Mouse (Mus musculus) liver, embryonic 15.5 days (tissue): ENCODE results near the gene Pcolce. TPM values are rescaled to one million over a fixed set of nuclear protein-coding genes. Genes with fewer than 3 reads are reported as not detected.
"Not testable (repeated sequence)": the region's sequence is repeated elsewhere in the genome, so short reads cannot be mapped to it uniquely, and the experiment has no call there.

Experiments
- ATAC-seq: fragments of 200-750 bp; cut with Nextera tagmentation; 2 replicates; pipeline ENCODE4 v1.8.0; 2017; ENCODE audit warnings: moderate number of reproducible peaks, mild to moderate bottlenecking, moderate library complexity; ENCODE audit not compliant: insufficient read depth
- H3K27ac ChIP-seq: fragments of 300-500 bp; sonication (generic); replicated peaks from 2 replicates; pipeline ENCODE4 v1.5.1; 2015; ENCODE audit warnings: mild to moderate bottlenecking, inconsistent platforms
- H3K27me3 ChIP-seq: fragments of 300-500 bp; sonication (generic); 2 replicates; pipeline ENCODE4 v1.6.1; 2015; ENCODE audit warnings: mild to moderate bottlenecking, inconsistent platforms
- H3K36me3 ChIP-seq: fragments of 300-500 bp; sonication (generic); replicated peaks from 2 replicates; pipeline ENCODE4 v1.6.1; 2015; ENCODE audit warnings: moderate library complexity, mild to moderate bottlenecking, inconsistent platforms
- H3K4me1 ChIP-seq: fragments of 300-500 bp; sonication (generic); replicated peaks from 2 replicates; pipeline ENCODE4 v1.6.1; 2015; ENCODE audit warnings: inconsistent platforms
- H3K4me2 ChIP-seq: fragments of 300-500 bp; sonication (generic); 2 replicates; pipeline ENCODE4 v1.6.1; 2015; ENCODE audit warnings: moderate library complexity, mild to moderate bottlenecking, inconsistent platforms
- H3K4me3 ChIP-seq: fragments of 300-500 bp; sonication (generic); replicated peaks from 2 replicates; pipeline ENCODE4 v1.5.1; 2015; ENCODE audit warnings: mild to moderate bottlenecking, inconsistent platforms
- H3K9ac ChIP-seq: fragments of 300-500 bp; sonication (generic); 2 replicates; pipeline ENCODE4 v1.6.1; 2015; ENCODE audit warnings: moderate library complexity, mild to moderate bottlenecking, inconsistent platforms
- H3K9me3 ChIP-seq: fragments of 300-500 bp; sonication (generic); replicated peaks from 2 replicates; pipeline ENCODE4 v1.6.1; 2016; ENCODE audit warnings: inconsistent platforms
- WGBS: fragments of 180-500 bp; shearing (Covaris S2); methylation state at CpG from one replicate; pipeline ENCODE4 v1.1.7; 2015; ENCODE audit warnings: mixed read lengths; ENCODE audit not compliant: insufficient replicate concordance; 5-methylcytosine and 5-hydroxymethylcytosine counted together
- polyA plus RNA-seq: library from polyadenylated mRNA; unstranded; fragments of >200 nt; fragmentation: Nextera tagmentation; extraction: Ambion mirVana; gene quantifications from 2 replicates; pipeline ENCODE4 v1.2.1, GENCODE M21; 2015

Gene Pcolce
- polyA plus RNA-seq, 1 experiment from 2014 or later: 16.6 TPM

GRCm38 (mm10) chr5:137629306-137629721 lies 15.7 kb upstream of the Pcolce start:
- Histone ChIP-seq H3K27ac (peak overlapping the region; percentile 97), H3K9ac (peak overlapping the region; percentile 87), H3K36me3 (peaks cover 16% of the 10 kb centered on the region), H3K4me2 (peak overlapping the region; percentile 93), H3K27me3 (no peaks in the 10 kb centered on the region), H3K9me3 (no peaks in the 10 kb centered on the region), H3K4me3 (peak overlapping the region; percentile 96), H3K4me1 (peaks cover 58% of the 10 kb centered on the region)
- peak; percentile 30 for ATAC-seq
- under 1% methylated on average over 23 of the region's 23 CpGs for WGBS

- H3K4me3 ChIP-seq: peak within 1 kb of the TSS; percentile 96
- H3K4me1 ChIP-seq: peaks cover 53% of the 10 kb centered on the region
- H3K27ac ChIP-seq: peak within 1 kb of the TSS; percentile 97
- peak within 1 kb of the TSS; percentile 87 for H3K9ac ChIP-seq
- WGBS: under 1% methylated on average over 46 of the region's 46 CpGs
- H3K9me3 ChIP-seq: no peaks in the 10 kb centered on the region
- ATAC-seq: peak; percentile 92
- peak within 1 kb of the TSS; percentile 93 for H3K4me2 ChIP-seq
- peaks cover 10% of the 10 kb centered on the region for H3K36me3 ChIP-seq
- no peaks in the 10 kb centered on the region for H3K27me3 ChIP-seq
These were observed 15.1 kb upstream of the Pcolce start, which contains the start of the genes Fbxo24, Lrch4 and Gm20605 for GRCm38 (mm10) chr5:137628498-137629305. Gene Fbxo24, minus strand, starts transcription at chr5:137629002. Gene Lrch4, plus strand, starts transcription at chr5:137629121. Gene Gm20605, plus strand, starts transcription at chr5:137629175.

- Histone ChIP-seq H3K27me3 (peaks cover 1% of the 10 kb centered on the region; the same call in 1 of the 2 replicates), H3K36me3 (peaks cover 3% of the 10 kb centered on the region; the same call in 1 of the 2 replicates), H3K4me2 (peak overlapping the region; percentile 93), H3K9me3 (no peaks in the 10 kb centered on the region), H3K4me3 (peak overlapping the region; percentile 96), H3K4me1 (peaks cover 50% of the 10 kb centered on the region), H3K27ac (peak overlapping the region; percentile 86), H3K9ac (peak overlapping the region; percentile 73)
- 2% methylated on average over 9 of the region's 9 CpGs for WGBS
- no peak for ATAC-seq
These were observed 14.4 kb upstream of the Pcolce start for GRCm38 (mm10) chr5:137627991-137628390.

- H3K9me3 ChIP-seq: no peaks in the 10 kb centered on the region
- peaks cover 12% of the 10 kb centered on the region for H3K4me1 ChIP-seq
- H3K27ac ChIP-seq: no peak overlapping the region
- WGBS: 30% methylated on average over 11 of the region's 11 CpGs
- H3K27me3 ChIP-seq: peaks cover 4% of the 10 kb centered on the region; the same call in 1 of the 2 replicates
- ATAC-seq: no peak
- no peak overlapping the region for H3K4me2 ChIP-seq
- H3K9ac ChIP-seq: no peak overlapping the region
- no peak overlapping the region for H3K4me3 ChIP-seq
- no peaks in the 10 kb centered on the region for H3K36me3 ChIP-seq
These were observed 10.4 kb upstream of the Pcolce start for GRCm38 (mm10) chr5:137623937-137624530.

GRCm38 (mm10) chr5:137615347-137615746 lies 1.8 kb upstream of the Pcolce start:
- 64% methylated on average over 7 of the region's 7 CpGs for WGBS
- no peaks in the 10 kb centered on the region for H3K36me3 ChIP-seq
- peaks cover 16% of the 10 kb centered on the region for H3K4me1 ChIP-seq
- H3K27me3 ChIP-seq: peaks cover 16% of the 10 kb centered on the region
- no peak overlapping the region for H3K4me3 ChIP-seq
- no peak for ATAC-seq
- H3K27ac ChIP-seq: no peak overlapping the region
- H3K9me3 ChIP-seq: no peaks in the 10 kb centered on the region
- H3K4me2 ChIP-seq: no peak overlapping the region
- H3K9ac ChIP-seq: no peak overlapping the region

GRCm38 (mm10) chr5:137614921-137615320 lies 1.3 kb upstream of the Pcolce start:
- H3K9me3 ChIP-seq, H3K27ac ChIP-seq, ATAC-seq, H3K4me2 ChIP-seq, H3K9ac ChIP-seq, H3K36me3 ChIP-seq, H3K4me3 ChIP-seq: not testable (repeated sequence)
- H3K4me1 ChIP-seq: peaks cover 20% of the 10 kb centered on the region
- peaks cover 16% of the 10 kb centered on the region for H3K27me3 ChIP-seq
- 87% methylated on average over 2 of the region's 2 CpGs for WGBS

- ATAC-seq: no peak
- H3K4me3 ChIP-seq: no peak overlapping the region
- H3K4me1 ChIP-seq: peaks cover 20% of the 10 kb centered on the region
- no peaks in the 10 kb centered on the region for H3K36me3 ChIP-seq
- H3K9me3 ChIP-seq: no peaks in the 10 kb centered on the region
- H3K27ac ChIP-seq: no peak overlapping the region
- no peak overlapping the region for H3K4me2 ChIP-seq
- H3K9ac ChIP-seq: no peak overlapping the region
- 76% methylated on average over 5 of the region's 5 CpGs for WGBS
- H3K27me3 ChIP-seq: peaks cover 20% of the 10 kb centered on the region
These were observed 508 bp downstream of the Pcolce start for GRCm38 (mm10) chr5:137613076-137613475.

GRCm38 (mm10) chr5:137611245-137611602 lies 2.4 kb downstream of the Pcolce start:
- WGBS: 31% methylated on average over 6 of the region's 6 CpGs
- Histone ChIP-seq H3K27me3 (peaks cover 15% of the 10 kb centered on the region; the same call in 1 of the 2 replicates), H3K27ac (peak overlapping the region; percentile 33; the same call in 1 of the 2 replicates), H3K9me3 (no peaks in the 10 kb centered on the region), H3K4me2 (peak overlapping the region; percentile 4; the same call in 1 of the 2 replicates), H3K4me3 (no peak overlapping the region), H3K4me1 (peaks cover 20% of the 10 kb centered on the region), H3K36me3 (no peaks in the 10 kb centered on the region), H3K9ac (no peak overlapping the region)
- no peak for ATAC-seq

- WGBS: 37% methylated on average over 12 of the region's 12 CpGs
- peaks cover 15% of the 10 kb centered on the region; the same call in 1 of the 2 replicates for H3K27me3 ChIP-seq
- H3K9me3 ChIP-seq: no peaks in the 10 kb centered on the region
- H3K9ac ChIP-seq: no peak overlapping the region
- H3K4me2 ChIP-seq: peak overlapping the region; percentile 4
- no peaks in the 10 kb centered on the region for H3K36me3 ChIP-seq
- ATAC-seq: no peak
- no peak overlapping the region; the same call in 1 of the 2 replicates for H3K4me3 ChIP-seq
- H3K4me1 ChIP-seq: peaks cover 24% of the 10 kb centered on the region
- H3K27ac ChIP-seq: peak overlapping the region; percentile 33; the same call in 1 of the 2 replicates
These were observed 2.9 kb downstream of the Pcolce start for GRCm38 (mm10) chr5:137610548-137611244.

- H3K4me3 ChIP-seq: no peak overlapping the region; the same call in 1 of the 2 replicates
- ATAC-seq: no peak
- no peaks in the 10 kb centered on the region for H3K9me3 ChIP-seq
- H3K9ac ChIP-seq: no peak overlapping the region
- peaks cover 30% of the 10 kb centered on the region for H3K4me1 ChIP-seq
- H3K27me3 ChIP-seq: peaks cover 15% of the 10 kb centered on the region; the same call in 1 of the 2 replicates
- H3K27ac ChIP-seq: no peak overlapping the region
- H3K36me3 ChIP-seq: no peaks in the 10 kb centered on the region
- H3K4me2 ChIP-seq: peak overlapping the region; percentile 4
- WGBS: 70% methylated on average over 4 of the region's 4 CpGs
These were observed 3.5 kb downstream of the Pcolce start for GRCm38 (mm10) chr5:137610056-137610455.
